Mouse (Mus musculus) forebrain, embryonic 15.5 days (tissue): ENCODE data around the gene Rom1. TPM values are rescaled to one million over a fixed set of nuclear protein-coding genes. Genes with fewer than 3 reads are reported as not detected.

Experiments used
- microRNA-seq: library from miRNA; unstranded; fragments of <30 nt; microRNA quantifications from one replicate; pipeline ENCODE4, GENCODE M21; 2016
- polyA plus RNA-seq: library from polyadenylated mRNA; unstranded; fragments of >200 nt; fragmentation: Nextera tagmentation; extraction: Ambion mirVana; gene quantifications from 2 replicates; pipeline ENCODE4 v1.2.1, GENCODE M21; 2015

Rom1 gene
- polyA plus RNA-seq, 1 experiment from 2014 or later = 1.5 TPM

Small RNA genes lying within 50 kb of the gene (microRNA-seq; reads per million reads assigned to microRNA genes)
- not detected for gene Mir5136

Other genes with a start within 250 kb of the Rom1 start
- gene Slc3a2, start 206.0 kb downstream of the Rom1 start, polyA plus RNA-seq = 164 and 171 TPM in 2 replicates
- gene Wdr74, start 193.5 kb downstream of the Rom1 start, polyA plus RNA-seq = 96.5 and 97.4 TPM in 2 replicates
- gene 1700092M07Rik, start 188.6 kb downstream of the Rom1 start, polyA plus RNA-seq = 1.5 and 2.5 TPM in 2 replicates
- 130 and 133 TPM in 2 replicates for gene Stx5a, start 187.9 kb downstream of the Rom1 start, polyA plus RNA-seq
- 187 and 192 TPM in 2 replicates for gene Nxf1, start 172.3 kb downstream of the Rom1 start, polyA plus RNA-seq
- gene Tmem223, start 158.4 kb downstream of the Rom1 start, polyA plus RNA-seq = 249 and 250 TPM in 2 replicates
- 27.4 and 33.9 TPM in 2 replicates for gene Tmem179b, start 154.9 kb downstream of the Rom1 start, polyA plus RNA-seq
- gene Taf6l, start 142.9 kb downstream of the Rom1 start, polyA plus RNA-seq = 32.2 and 34.1 TPM in 2 replicates
- 162 and 169 TPM in 2 replicates for gene Polr2g, start 130.8 kb downstream of the Rom1 start, polyA plus RNA-seq
- gene Zbtb3, start 126.8 kb downstream of the Rom1 start, polyA plus RNA-seq = 8.3 and 9.6 TPM in 2 replicates
- gene Ttc9c, start 110.0 kb downstream of the Rom1 start, polyA plus RNA-seq = 68.4 and 72.7 TPM in 2 replicates
- 5.9 and 6.1 TPM in 2 replicates for gene Hnrnpul2, start 109.3 kb downstream of the Rom1 start, polyA plus RNA-seq
- not detected in 2 replicates for gene AC129217.1, start 99.6 kb downstream of the Rom1 start, polyA plus RNA-seq
- gene Bscl2, start 91.9 kb downstream of the Rom1 start, polyA plus RNA-seq = 80.7 and 85.2 TPM in 2 replicates
- gene Gng3, start 90.2 kb downstream of the Rom1 start, polyA plus RNA-seq = 272 and 281 TPM in 2 replicates
- 0.53 and 0.60 TPM in 2 replicates for gene Lrrn4cl, start 78.6 kb downstream of the Rom1 start, polyA plus RNA-seq
- gene Ubxn1, start 57.9 kb downstream of the Rom1 start, polyA plus RNA-seq = 178 and 181 TPM in 2 replicates
- 55.4 and 61.8 TPM in 2 replicates for gene Uqcc3, start 48.4 kb downstream of the Rom1 start, polyA plus RNA-seq
- gene Lbhd1, start 45.6 kb downstream of the Rom1 start, polyA plus RNA-seq = 59.1 and 74.7 TPM in 2 replicates
- gene Gm49403, start 45.4 kb downstream of the Rom1 start, polyA plus RNA-seq = not detected in 2 replicates
- 53.9 and 55.0 TPM in 2 replicates for gene 1810009A15Rik, start 40.5 kb downstream of the Rom1 start, polyA plus RNA-seq
- 0.25 TPM in 1 of 2 replicates, not detected in the other for gene Gm49416, start 40.4 kb downstream of the Rom1 start, polyA plus RNA-seq
- 42.0 and 43.7 TPM in 2 replicates for gene Ints5, start 36.4 kb downstream of the Rom1 start, polyA plus RNA-seq
- 88.1 and 89.6 TPM in 2 replicates for gene Ganab, start 31.3 kb downstream of the Rom1 start, polyA plus RNA-seq
- gene B3gat3, start 9.0 kb downstream of the Rom1 start, polyA plus RNA-seq = 78.9 and 81.0 TPM in 2 replicates
- 10.4 and 11.7 TPM in 2 replicates for gene Eml3, start 196 bp upstream of the Rom1 start, polyA plus RNA-seq
- gene Mta2, start 12.5 kb upstream of the Rom1 start, polyA plus RNA-seq = 171 and 175 TPM in 2 replicates
- gene Tut1, start 24.5 kb upstream of the Rom1 start, polyA plus RNA-seq = 34.1 and 34.7 TPM in 2 replicates
- gene Eef1g, start 37.7 kb upstream of the Rom1 start, polyA plus RNA-seq = 336 and 348 TPM in 2 replicates
- 2.6 and 3.7 TPM in 2 replicates for gene Ahnak, start 59.9 kb upstream of the Rom1 start, polyA plus RNA-seq
- gene Scgb1a1, start 158.6 kb upstream of the Rom1 start, polyA plus RNA-seq = not detected in 2 replicates
- 32.0 and 33.5 TPM in 2 replicates for gene Asrgl1, start 206.3 kb upstream of the Rom1 start, polyA plus RNA-seq